Mouse (Mus musculus): ENCODE data around the gene 5730522E02Rik. TPM values are rescaled to one million over a fixed set of nuclear protein-coding genes. Genes with fewer than 3 reads are reported as not detected.

The 5730522E02Rik gene
- total and polyA plus RNA-seq, 3 experiments: 0.30 to 0.95 (median 0.52) TPM

DNA sequence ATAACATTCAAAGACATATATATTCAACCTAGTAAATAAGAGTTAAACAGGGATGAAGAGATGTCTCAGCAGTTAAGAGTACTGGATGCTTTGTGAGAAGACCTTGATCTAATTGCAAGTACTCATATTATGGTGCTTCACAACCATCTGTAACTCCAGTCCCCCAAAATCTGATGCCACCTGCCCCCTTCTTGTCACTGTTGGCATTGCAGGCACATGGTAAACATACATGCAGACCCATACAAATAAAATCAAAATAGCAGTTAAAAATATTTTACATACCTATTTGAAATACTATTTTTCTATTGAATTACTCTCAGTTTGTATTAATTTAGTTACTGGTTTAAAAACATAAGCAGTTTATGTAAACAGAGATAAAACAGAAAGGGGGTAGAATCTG is 84.6 kb downstream of the 5730522E02Rik start:
- no peak for DNase-seq

DNA sequence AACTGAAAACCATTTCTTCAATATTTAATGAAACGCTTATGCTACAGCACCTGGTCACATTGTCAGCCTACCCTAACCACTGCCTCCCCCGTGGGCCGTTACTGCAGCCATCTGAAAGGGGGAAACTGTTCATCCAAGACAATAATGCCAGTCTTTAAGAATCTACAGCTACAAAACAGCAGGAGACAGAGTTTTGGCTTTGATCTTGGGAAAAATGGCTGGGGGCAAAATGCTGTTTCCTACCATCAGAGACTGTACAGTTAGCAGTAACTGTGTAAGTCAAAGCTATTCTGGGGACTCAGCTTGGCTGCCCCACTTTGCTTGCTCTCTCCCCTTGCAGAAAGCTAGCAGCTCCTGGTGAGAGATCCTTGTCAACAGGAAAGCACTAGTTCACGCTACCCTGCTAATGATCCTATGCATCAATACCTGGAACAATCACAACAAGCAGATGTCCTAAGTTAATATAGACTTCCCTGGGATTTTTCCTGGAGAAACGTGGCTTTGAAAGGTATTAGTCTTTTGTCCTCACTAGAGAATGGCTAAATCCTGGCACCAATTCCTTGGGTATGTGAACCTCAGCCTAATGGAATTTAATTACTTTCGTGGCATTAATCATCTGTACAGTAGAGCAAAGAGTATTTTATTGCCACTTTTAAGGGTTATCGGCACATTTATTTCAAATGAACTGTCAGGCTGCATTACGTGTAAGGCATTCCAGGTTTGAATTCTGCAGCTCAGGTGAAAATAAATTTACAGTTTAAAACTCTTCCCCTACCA is 89.6 kb downstream of the 5730522E02Rik start:
- no peak for DNase-seq

DNA sequence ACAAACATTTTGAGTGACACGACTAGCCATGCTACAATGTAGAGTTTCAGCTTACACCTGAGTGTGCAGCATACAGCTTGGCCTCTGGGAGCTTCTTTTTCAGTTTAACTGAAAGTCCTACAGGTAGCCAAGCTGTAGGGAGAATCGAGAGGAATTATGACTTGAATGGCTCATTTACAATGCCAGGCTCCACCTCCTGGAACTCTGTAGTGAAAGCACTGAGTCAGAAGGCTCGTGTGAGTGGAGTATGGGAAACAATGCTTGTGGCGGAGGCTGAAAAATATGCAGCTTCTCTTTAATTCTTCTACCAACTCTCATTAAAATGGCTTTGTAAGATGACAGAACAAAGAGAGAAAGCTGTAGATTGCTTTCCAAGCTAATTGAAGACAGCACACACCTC is 92.9 kb downstream of the 5730522E02Rik start:
- no peak for DNase-seq

DNA sequence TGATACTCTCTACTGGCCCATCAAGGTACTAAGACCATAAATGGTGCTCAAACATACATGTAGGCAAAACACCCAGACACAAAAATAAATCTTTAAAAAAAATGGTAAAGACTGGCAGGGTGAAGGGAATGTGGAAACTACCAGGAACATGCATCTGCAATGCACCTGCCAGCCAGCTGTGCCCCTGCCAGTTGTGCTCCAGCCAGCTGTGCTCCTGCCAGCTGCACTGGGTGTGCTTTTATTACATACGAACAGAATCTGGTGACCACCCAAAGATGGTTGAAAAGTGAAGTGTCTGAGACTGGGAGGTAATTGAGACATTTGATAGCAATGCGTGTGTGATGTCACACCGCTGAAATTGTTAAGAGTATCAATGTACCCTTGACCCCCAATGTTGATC is 98.4 kb downstream of the 5730522E02Rik start:
- peak; percentile 41 for DNase-seq

DNA sequence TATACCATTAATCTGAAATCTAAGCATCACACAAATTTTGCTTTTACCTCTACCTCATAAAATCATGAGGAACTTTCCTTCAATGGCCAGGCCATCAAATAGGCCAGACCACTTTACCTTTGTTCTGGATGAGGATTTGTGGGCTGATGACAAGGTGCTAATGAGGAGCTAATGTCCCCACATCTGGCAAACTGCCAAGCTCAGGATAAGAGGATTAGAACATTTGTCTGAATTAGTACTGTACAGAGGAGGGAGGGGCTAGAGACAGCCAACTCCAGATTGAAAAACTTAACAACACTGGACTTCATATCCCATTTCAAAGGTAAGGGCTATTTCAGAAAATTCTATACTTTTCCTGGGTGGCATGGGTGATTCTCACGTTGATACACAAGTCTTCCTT is 101.9 kb downstream of the 5730522E02Rik start:
- no peak for DNase-seq

DNA sequence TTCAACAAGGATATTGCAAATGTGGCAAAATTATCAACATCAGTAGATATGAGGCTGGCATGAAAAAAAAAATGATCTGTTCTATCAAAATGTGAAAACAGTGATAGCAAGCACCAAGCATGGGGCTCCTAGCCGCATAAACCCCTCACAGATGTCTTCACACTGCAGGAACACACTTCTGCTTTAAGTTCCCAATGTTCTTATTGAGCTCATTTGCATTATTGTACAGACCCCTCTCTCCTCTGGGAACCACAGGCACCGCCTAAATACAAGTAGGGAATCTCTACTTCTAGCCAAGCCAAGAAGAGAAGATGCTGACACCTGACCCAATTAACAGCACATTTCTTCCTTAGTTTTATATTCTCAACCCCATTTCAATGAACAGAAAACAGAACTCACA is 105.9 kb downstream of the 5730522E02Rik start:
- DNase-seq: no peak

DNA sequence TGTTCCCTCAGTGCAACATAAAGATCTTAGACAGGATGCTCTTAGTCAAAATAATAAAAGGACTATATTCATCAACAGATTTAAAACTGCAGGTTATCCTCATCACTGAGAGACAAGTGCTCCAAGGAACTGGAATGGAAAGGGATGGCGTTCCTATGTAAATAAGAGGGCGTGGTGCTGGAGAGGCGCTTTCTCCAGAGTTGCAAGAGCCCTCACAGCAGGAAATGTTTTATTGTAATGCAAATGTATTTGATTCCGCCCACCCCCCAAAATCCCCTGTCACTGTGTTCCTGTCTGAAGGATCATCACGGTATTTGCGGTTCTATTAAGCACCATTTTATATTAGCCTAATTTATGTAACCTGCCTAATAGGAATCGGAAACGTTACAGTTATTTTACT is 106.9 kb downstream of the 5730522E02Rik start:
- DNase-seq: no peak

DNA sequence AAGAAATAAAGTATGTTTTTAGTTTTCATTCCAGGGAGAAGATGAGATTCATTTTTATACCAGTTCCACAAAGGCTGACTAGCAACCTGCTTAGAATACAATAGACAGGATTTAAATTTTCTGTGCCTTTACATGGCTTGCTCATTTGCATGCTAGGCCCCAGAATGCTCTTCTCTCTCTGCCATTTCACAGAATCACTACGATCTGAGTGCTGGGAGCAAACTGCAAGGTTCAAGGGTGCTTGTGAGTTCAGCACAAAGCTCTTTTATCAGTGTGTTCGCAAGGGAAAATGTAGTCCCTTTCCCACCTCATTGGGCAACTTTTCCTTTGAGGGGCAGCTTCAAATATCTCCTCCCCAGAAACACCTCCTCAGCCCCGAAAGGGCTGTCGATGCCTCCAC is 107.7 kb downstream of the 5730522E02Rik start:
- DNase-seq: no peak

DNA sequence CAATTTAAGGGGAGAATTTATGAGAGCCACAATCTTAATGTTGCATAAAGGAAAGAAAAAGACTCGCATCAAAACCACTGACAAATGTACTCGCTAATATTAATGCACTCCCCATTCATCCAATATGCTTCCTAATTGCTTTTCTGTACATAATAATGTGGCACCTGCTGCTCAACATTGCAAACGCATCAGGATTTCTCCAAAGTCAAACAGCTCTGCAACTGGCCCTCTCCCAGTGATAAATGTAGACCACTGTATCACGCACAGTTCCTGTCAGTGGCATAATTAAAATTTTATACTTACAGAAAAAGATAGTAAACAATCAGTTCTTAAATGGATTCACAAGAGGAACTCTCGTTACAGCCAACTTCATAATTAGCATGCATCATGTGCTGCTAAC is 110.5 kb downstream of the 5730522E02Rik start:
- no peak for DNase-seq

- no peak for DNase-seq
Observed at GRCm38 (mm10) chr11:26098933-26099332, 111.6 kb downstream of the 5730522E02Rik start.

DNA sequence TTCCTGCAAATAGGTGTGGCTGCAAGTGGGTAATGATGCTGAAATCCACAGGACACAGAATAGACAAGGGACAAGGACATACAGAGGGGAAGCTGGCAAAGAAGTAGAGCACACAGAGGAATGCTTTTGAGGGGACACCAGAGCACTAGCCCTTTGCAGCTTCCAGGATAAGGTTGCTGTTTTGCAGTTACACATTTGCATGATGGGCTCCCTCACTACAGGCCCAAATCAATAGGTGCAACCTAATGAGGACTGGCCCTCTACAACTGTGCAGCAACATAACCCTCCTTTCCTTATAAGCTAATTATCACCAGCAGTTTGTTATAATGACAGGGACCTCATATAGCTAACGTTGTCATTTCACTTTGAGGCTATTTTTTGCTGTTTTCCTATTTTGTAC is 114.5 kb downstream of the 5730522E02Rik start:
- DNase-seq: no peak

- DNase-seq: no peak
Observed at GRCm38 (mm10) chr11:26088993-26089392, 121.6 kb downstream of the 5730522E02Rik start.

GRCm38 (mm10) chr11:26086679-26087078 is 123.9 kb downstream of the 5730522E02Rik start:
- DNase-seq: no peak

- DNase-seq: no peak
Observed at GRCm38 (mm10) chr11:26085380-26086035, 125.1 kb downstream of the 5730522E02Rik start.

GRCm38 (mm10) chr11:26076335-26076734 is 134.2 kb downstream of the 5730522E02Rik start:
- no peak for DNase-seq

- no peak for DNase-seq
Observed at GRCm38 (mm10) chr11:26075536-26075935, 135.0 kb downstream of the 5730522E02Rik start.

GRCm38 (mm10) chr11:26073638-26074294 is 136.8 kb downstream of the 5730522E02Rik start:
- DNase-seq: peak; percentile 23

DNA sequence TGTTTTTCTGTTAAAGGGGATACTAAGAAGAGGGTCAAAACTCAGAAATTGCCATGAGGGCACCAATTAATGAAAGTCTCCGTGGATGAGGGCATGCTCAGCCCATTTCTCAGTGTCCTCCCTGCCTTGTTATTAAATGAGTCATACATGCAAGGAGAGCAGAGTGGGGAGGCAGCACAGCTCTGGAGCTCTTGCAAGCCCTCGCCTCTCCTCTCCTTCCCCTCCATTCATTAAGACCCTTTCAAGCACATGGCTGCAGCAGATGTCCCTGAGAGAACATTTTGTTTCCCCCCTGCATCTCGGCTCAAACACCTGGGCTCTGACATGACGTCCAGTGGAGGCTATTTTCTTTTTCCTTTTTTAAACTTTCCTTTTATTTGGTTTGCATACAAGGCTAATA is 138.5 kb downstream of the 5730522E02Rik start:
- no peak for DNase-seq

- DNase-seq: no peak
Observed at GRCm38 (mm10) chr11:26063252-26063651, 147.3 kb downstream of the 5730522E02Rik start.

DNA sequence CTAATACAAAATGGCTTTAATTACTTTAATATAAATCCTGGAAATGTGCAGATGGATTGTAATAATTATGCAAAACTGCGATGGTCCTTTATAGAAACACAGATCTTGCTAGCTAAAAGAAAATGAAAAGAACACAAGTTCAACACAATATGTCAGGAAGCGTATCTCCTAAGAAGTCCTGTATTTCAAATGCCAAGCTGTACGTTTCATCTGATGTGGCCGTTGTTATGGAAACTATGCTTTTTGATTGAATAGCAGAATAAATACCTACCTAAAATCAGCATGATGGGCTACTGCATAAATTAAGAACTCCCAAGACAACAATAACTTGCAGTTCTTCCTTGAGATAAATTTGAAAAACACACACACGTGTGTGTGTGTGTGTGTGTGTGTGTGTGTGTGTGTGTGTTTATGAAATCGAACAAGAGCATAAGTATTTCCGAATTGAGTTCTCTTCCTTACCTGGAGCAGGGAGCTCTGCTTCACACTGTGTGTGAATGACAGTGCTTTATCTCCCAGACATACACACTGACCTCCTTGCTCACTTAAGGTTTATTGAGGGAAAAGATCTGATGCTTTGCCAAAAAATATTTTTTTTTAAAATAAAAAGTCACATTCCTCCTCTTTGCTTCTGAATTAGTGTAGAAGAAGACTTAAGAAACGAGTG is 149.0 kb downstream of the 5730522E02Rik start:
- DNase-seq: no peak

DNA sequence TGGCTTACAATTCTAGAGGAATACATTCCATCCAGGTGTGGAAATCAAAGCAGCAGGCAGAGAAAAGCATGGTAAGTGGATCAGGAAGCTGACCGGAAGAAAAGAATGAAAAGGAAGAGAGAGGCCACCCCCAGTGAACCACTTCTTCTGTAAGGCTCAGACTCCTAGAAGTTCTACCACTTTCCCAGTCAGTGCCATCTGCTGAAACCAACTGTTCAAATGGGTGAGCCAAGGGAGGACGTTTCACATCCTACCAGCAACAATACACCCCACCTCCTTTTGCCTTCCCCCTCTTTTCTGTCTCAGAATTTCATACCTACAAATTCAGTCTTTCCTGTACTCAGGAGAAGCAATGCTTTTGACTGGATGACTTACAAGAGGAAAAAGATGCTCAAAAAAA is 197.0 kb downstream of the 5730522E02Rik start:
- no peak for DNase-seq

GRCm38 (mm10) chr11:26004018-26004417 is 206.5 kb downstream of the 5730522E02Rik start:
- no peak for DNase-seq

GRCm38 (mm10) chr11:25999738-26000137 is 210.8 kb downstream of the 5730522E02Rik start:
- no peak for DNase-seq
